Mouse (Mus musculus) left cerebral cortex, adult 18-20 months (tissue): Measurements from ENCODE around the gene Fah. TPM values are rescaled to one million over a fixed set of nuclear protein-coding genes. Genes with fewer than 3 reads are reported as not detected.
A peak's percentile ranks its signal among the peaks of the same experiment; 100 is the strongest.

Source experiments
- DNase-seq, 2 experiments: peaks; one replicate each; pipeline ENCODE4 v3.0.0; 2021 to 2022; ENCODE audit warnings: low spot score in 2 of 2, mixed read lengths in 1 of 2
- long read RNA-seq, 2 experiments: library from polyadenylated mRNA; stranded (forward); transcript quantifications; one replicate each; pipeline ENCODE4 v2.0.0; 2021
- total RNA-seq, 2 experiments: library from RNA; stranded (reverse); gene quantifications; 2 replicates each; pipeline ENCODE4 v1.2.3; 2021

Fah gene
- total RNA-seq: 10 to 100 TPM; 22.6 to 24.1 TPM
- long read RNA-seq, experiment 1, transcript Fah-201 (14 exons, 1,585 nt): major isoform, 8 of 19 reads
- long read RNA-seq, experiment 1, partial matches to known transcripts: 4 of 19 reads
- long read RNA-seq, experiment 1, other reads (novel, unspliced or antisense): 7 of 19 reads
- long read RNA-seq, experiment 2, transcript Fah-201 (14 exons, 1,585 nt): major isoform, 11 of 17 reads
- long read RNA-seq, experiment 2, partial matches to known transcripts: 1 of 17 reads
- long read RNA-seq, experiment 2, other reads (novel, unspliced or antisense): 5 of 17 reads

- peak; percentile 28 to 32 for DNase-seq
Measured at GRCm38 (mm10) chr7:84606293-84606749, at the start of gene Fah. TSS of gene Fah (minus strand) at chr7:84606722.

GRCm38 (mm10) chr7:84652740-84653139, 46.2 kb upstream of the Fah start:
- DNase-seq: no peak

GRCm38 (mm10) chr7:84651987-84652321, 45.4 kb upstream of the Fah start:
- DNase-seq: no peak

DNA sequence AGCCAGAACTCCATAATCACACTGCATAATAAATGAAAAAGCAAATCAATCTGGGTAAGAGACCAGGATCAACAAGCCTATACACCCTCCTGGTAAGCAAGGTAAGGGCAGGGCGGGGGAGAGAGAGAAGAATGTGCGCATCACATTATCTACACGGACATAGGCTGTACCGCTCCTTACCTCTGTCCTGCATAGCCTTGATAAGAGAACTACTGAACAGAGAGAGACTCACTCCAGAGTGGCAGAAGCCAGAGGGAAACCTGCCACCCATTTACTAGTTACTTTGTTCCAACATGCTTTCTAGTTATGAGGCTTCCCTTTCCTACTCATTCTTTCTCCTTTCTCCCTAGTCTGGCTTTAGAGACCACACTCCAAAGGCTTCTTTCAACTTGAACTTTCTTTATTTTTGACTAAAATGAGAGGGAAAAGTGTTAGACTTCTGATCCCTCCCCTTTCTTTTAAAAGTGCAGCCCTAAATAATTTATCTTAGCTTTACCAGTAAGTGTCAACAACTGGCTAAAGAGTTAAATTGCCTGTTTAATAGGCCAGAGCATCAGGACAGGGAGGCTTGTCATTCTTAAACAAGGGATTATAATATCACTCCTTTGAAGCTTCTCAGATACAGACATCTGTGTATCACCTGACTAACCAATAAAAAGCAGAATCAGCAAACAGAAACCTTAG, 44.9 kb upstream of the Fah start:
- no peak for DNase-seq

GRCm38 (mm10) chr7:84649016-84649415, 42.5 kb upstream of the Fah start:
- no peak for DNase-seq

GRCm38 (mm10) chr7:84646256-84646655, 39.7 kb upstream of the Fah start:
- no peak for DNase-seq

- no peak for DNase-seq
Measured at GRCm38 (mm10) chr7:84643270-84643998, 36.9 kb upstream of the Fah start.

- DNase-seq: no peak
Measured at GRCm38 (mm10) chr7:84642159-84642928, 35.8 kb upstream of the Fah start.

DNA sequence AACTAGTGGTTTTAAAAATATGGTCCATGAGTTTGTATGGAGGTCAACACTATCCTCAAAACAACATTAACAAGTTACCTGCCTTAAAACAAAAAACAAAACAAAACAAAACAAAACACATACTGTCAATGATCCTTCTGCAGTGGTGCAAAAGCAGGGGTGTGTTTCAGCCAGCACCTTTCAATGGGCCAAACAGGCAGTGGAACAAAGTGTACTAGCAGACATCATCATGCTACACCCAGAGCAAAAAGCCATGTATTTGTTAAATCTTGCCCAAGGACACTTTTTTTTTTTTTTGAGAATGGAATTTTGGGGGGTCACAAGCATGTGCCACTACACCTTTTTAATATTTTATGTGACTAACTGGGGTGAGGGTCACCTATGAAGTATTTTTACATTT, 30.4 kb upstream of the Fah start:
- no peak for DNase-seq

DNA sequence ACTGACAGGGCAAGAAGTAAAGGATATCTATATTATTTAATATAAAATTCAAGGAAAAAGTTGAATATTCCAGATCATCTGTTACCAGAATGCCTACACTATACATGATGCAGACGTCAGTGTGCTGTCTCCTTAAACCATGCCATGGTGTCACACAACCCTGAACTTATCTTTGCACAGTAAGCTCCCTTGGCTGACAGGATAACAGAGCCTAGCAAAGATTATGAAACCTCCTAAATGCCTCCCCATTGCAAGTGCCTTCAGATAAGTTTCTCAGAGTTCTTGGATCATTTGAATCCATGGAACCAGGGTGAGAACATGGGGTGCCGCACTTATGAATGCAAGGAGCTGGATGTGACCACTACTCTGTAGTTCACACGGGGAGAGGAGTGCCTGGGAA, 25.4 kb upstream of the Fah start:
- DNase-seq: no peak

DNA sequence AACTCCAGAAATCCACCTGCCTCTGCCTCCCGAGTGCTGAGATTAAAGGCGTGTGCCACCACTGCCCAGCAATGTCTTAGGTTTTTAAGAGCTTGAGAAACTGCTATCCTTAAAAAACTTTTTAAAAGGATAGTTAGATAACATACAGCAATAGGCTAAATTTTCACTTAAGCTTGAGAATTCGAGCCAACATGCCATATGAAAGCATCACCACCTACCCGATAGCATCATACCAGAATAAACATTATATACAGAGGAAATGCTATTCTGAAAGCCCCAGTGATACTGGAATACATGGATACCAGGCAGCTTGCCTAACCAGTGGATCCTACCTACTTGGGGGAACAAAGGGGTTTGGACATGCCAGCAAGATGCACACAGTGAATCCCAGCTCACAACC, 17.2 kb upstream of the Fah start:
- DNase-seq: no peak

GRCm38 (mm10) chr7:84620956-84621355, 14.4 kb upstream of the Fah start:
- DNase-seq: no peak

GRCm38 (mm10) chr7:84618951-84619350, 12.4 kb upstream of the Fah start:
- no peak for DNase-seq

- no peak for DNase-seq
Measured at GRCm38 (mm10) chr7:84612445-84612844, 5.9 kb upstream of the Fah start.

- no peak for DNase-seq
Measured at GRCm38 (mm10) chr7:84611609-84612008, 5.1 kb upstream of the Fah start.

- peak; percentile 77 to 81 for DNase-seq
Measured at GRCm38 (mm10) chr7:84605704-84606292, 724 bp downstream of the Fah start.

DNA sequence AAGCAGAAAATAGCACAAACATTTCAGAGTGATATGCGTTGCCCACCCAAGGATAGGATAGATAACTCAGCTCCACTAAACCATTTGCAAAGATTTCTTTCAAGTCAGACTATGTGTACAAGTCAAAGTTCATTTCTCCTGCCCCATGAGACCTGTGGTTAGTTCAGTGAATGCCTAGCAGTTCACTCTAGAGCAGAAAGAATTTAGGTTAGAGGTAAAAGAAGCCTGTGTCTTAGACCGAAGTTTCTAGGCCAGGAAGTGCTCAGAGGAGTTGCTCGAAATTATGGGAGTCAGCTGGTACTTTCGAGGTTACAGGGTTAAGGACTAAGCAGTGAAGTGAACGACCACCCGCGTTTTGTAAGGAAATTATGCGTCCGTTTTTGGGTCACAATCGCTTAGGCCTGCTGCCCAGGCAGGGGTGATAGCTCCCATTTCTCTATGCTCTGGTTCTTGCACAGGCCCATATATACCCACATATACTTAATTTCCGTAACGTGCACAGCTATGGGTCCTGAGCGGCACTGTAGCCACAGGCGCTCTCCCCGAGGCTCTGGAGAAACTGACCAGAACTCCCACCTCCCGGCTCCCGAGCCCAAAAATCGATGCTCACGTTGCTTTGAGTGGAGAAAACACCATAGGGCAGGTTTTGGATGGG, 1.4 kb downstream of the Fah start:
- DNase-seq: no peak

- no peak for DNase-seq
Measured at GRCm38 (mm10) chr7:84604501-84604900, 2.0 kb downstream of the Fah start.

DNA sequence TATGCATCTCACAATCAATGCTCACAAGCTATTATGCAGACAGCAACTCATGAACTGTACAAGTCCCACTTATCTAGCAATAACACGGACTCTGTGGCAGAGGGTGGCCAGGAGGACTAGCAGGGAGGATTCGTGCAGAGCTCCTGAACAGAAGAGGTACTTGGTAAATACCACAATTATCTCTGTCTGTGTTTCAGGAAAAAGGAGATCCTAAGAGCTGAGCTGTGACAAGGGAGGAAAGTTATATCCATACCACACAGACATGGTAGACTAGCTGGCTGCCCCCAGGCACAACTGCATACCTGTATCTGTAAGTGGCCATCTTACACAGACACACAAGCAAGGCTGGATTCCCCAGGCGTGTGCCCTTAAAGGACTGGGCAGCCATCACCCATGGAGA, 5.2 kb downstream of the Fah start:
- no peak for DNase-seq

GRCm38 (mm10) chr7:84600631-84601030, 5.9 kb downstream of the Fah start:
- DNase-seq: no peak

- no peak for DNase-seq
Measured at GRCm38 (mm10) chr7:84596633-84597032, 9.9 kb downstream of the Fah start.
